10 mouse cellular contexts compared by ENCODE assay signal in genomic region chr15:7201421-7202380, GRCm38 (mm10).
A peak's percentile ranks its signal among the peaks of the same experiment; 100 is the strongest.
DNase-seq lines count a peak whose midpoint lies in the region; ATAC-seq and TF ChIP-seq lines count a peak whose summit lies in the region.
"Had no signal": no experiment of that assay in that cellular context is flagged by ENCODE, and none has a peak within 500 bp of the region (broad histone marks: within the 10 kb centered on the region; RNA-seq: fewer than 3 reads in every experiment).

No protein-coding gene starts in this region.

- peak; percentile 39 for DNase-seq in gastrocnemius, postnatal 10 days
- DNase-seq in gastrocnemius, adult 8-10 months (ENCODE audit: low spot score in 2 of 2), result no peak
- DNase-seq in lung, postnatal 0 days (ENCODE audit: low spot score), result peak; percentile 80
- no peak for DNase-seq in lung, adult 18-20 months
- peak; percentile 29 for DNase-seq in heart, postnatal 0 days (ENCODE audit: low spot score)
- no peak for DNase-seq in frontal cortex, postnatal 14 days (ENCODE audit: low spot score in 2 of 2)
- DNase-seq in spleen, postnatal 10 days (ENCODE audit: low spot score in 2 of 2), result no peak

- peak; percentile 94 for TF ChIP-seq EP300 in lung, postnatal 0 days (IDR thresholded peaks at IDR 0.05)
- no peak for TF ChIP-seq EP300 in heart, postnatal 0 days (IDR thresholded peaks at IDR 0.05; ENCODE audit: low read depth)

- peaks cover 17% of the 10 kb centered on the region for H3K4me1 ChIP-seq in lung, postnatal 0 days (ENCODE audit: insufficient read depth, low read depth, low read length)
- H3K4me1 ChIP-seq in heart, postnatal 0 days (ENCODE audit: control insufficient read depth, insufficient read depth), result peaks cover 49% of the 10 kb centered on the region
- H3K4me1 ChIP-seq in olfactory bulb, adult 2 months (ENCODE audit: control insufficient read depth, insufficient read depth, low read length), result peaks cover 26% of the 10 kb centered on the region

- no peak overlapping the region for H3K4me3 ChIP-seq in lung, postnatal 0 days (ENCODE audit: low read depth, low read length)
- H3K4me3 ChIP-seq in heart, postnatal 0 days (ENCODE audit: low read depth, low read length), result no peak overlapping the region
- H3K4me3 ChIP-seq in olfactory bulb, adult 2 months (ENCODE audit: insufficient read depth, low read depth, low read length), result no peak overlapping the region
- H3K4me3 ChIP-seq: erythroblast, embryonic 14.5 days; myocyte had no signal

- TF ChIP-seq POLR2A in olfactory bulb, adult 2 months (IDR thresholded peaks at IDR 0.05; ENCODE audit: insufficient read depth, low read depth, low read length), result no peak

- H3K27me3 ChIP-seq in lung, postnatal 0 days (replicated peaks; ENCODE audit: insufficient read depth, low read length), result no peaks in the 10 kb centered on the region
- no peaks in the 10 kb centered on the region for H3K27me3 ChIP-seq in heart, postnatal 0 days (ENCODE audit: control insufficient read depth, insufficient read depth, low read length)

- no peaks in the 10 kb centered on the region for H3K9me3 ChIP-seq in lung, postnatal 0 days (ENCODE audit: low read length)
- H3K9me3 ChIP-seq in heart, postnatal 0 days (replicated peaks; ENCODE audit: control insufficient read depth, low read length), result no peaks in the 10 kb centered on the region

- ATAC-seq in lung, postnatal 0 days, result peak; percentile 69
- peak; percentile 13; the same call in 1 of the 2 replicates for ATAC-seq in heart, postnatal 0 days (ENCODE audit: insufficient read depth, low read depth)

- peak; percentile 1; the same call in 1 of the 2 replicates for TF ChIP-seq CTCF in lung, postnatal 0 days (IDR thresholded peaks at IDR 0.05)
- no peak for TF ChIP-seq CTCF in heart, postnatal 0 days (IDR thresholded peaks at IDR 0.05; ENCODE audit: low read depth)
- TF ChIP-seq CTCF in olfactory bulb, adult 2 months (IDR thresholded peaks at IDR 0.05; ENCODE audit: insufficient read depth, low read depth, low read length), result no peak

- peak overlapping the region; percentile 75 for H3K27ac ChIP-seq in lung, postnatal 0 days (ENCODE audit: low read length)
- H3K27ac ChIP-seq in heart, postnatal 0 days (ENCODE audit: low read depth), result peak overlapping the region; percentile 64
- 0 out of 2 replicates have a peak overlapping the region, but pooled peaks have one; percentile 17 for H3K27ac ChIP-seq in olfactory bulb, adult 2 months (ENCODE audit: insufficient read depth, low read depth, low read length)

- H3K36me3 ChIP-seq in lung, postnatal 0 days (ENCODE audit: insufficient read depth, low read length), result no peaks in the 10 kb centered on the region
- no peaks in the 10 kb centered on the region for H3K36me3 ChIP-seq in heart, postnatal 0 days (replicated peaks; ENCODE audit: control insufficient read depth, insufficient read depth, low read length)

- H3K9ac ChIP-seq in lung, postnatal 0 days (replicated peaks; ENCODE audit: low read depth), result no peak overlapping the region
- no peak overlapping the region for H3K9ac ChIP-seq in heart, postnatal 0 days (replicated peaks; ENCODE audit: low read depth, low read length)

- H3K4me2 ChIP-seq in lung, postnatal 0 days (replicated peaks; ENCODE audit: low read depth, low read length), result no peak overlapping the region
- H3K4me2 ChIP-seq in heart, postnatal 0 days (ENCODE audit: low read depth, low read length), result no peak overlapping the region

- 38% methylated on average over 9 of the region's 9 CpGs for WGBS in lung, postnatal 0 days
- WGBS in heart, postnatal 0 days, result 24% methylated on average over 9 of the region's 9 CpGs
- 60% methylated on average over 9 of the region's 9 CpGs for WGBS in olfactory bulb, adult 2 months

Comparison
In these comparisons a context has a peak if more than half of its experiments do, and no peak if none do; other contexts are left out.
1. DNase-seq: peak in gastrocnemius, postnatal 10 days (single experiment), lung, postnatal 0 days (single experiment) and heart, postnatal 0 days (single experiment); none in gastrocnemius, adult 8-10 months (0 of 2), lung, adult 18-20 months (0 of 2), frontal cortex, postnatal 14 days (0 of 2) and spleen, postnatal 10 days (0 of 2).
2. H3K27ac ChIP-seq: peak in every context shown above with its lines; median percentile 75 in lung, postnatal 0 days; 64 in heart, postnatal 0 days; 17 in olfactory bulb, adult 2 months.